Mouse (Mus musculus) thymus, postnatal 10 days (tissue): ENCODE results near the gene Cd5.
A peak's percentile ranks its signal among the peaks of the same experiment; 100 is the strongest.

Experiments
- DNase-seq, 2 experiments: peaks; one replicate each; pipeline ENCODE4 v3.0.0; 2021; ENCODE audit warnings: low spot score in 2 of 2

Gene Cd5

DNA sequence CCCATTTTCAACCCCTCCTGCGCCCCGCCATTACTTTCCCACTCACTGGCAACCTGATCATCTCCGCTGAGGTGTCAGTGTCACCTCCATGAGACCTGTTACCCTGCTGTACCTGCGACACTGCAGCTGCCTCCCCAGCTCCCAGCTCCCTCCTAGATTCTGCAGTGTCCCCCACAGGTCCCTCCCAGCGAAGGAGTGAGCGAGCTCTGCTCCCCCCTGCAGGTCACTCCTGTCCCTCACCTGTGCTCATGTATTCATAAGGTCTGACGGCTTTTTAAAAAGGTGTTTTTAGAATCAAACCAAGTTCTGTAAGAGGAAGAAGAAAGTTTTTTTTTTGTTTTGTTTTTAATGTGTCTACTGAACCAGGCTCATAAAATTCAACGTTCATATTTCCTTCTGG lies 36.7 kb downstream of the Cd5 start:
- DNase-seq: no peak

DNA sequence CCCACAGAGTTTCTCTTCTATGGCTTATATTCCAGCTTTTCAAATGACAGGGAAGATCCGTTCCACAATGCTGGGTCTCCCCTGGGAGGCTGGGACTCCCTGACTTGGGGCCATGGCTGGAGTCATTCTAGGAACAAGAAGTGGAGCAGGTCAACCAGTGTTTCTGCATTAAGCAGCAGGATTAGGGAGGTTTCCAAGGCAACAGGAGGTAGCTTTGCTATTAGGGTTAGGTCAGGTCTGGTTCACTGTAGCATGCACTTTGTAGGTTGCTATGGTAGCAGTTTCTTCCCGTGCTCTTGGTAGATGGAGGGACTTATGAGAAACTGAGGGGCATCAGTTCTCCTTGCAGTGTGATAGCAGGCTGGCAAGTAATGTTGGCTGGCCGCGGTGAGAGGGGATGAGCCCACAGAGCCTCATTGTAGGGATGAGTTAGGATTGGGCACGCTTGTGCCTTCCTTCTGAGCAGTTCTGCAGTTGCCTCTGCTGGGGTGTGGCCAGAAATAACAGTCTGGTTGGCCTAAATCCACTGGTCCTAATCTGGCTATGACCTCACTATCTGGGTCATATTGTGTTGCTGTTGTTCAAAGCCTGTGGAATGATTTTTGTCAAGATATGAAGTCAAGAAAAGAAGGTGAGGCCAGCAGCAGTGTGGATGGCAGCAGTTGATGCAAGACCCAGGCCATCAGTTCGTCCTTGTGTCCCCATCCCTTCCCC lies 37.6 kb downstream of the Cd5 start:
- DNase-seq: no peak

DNA sequence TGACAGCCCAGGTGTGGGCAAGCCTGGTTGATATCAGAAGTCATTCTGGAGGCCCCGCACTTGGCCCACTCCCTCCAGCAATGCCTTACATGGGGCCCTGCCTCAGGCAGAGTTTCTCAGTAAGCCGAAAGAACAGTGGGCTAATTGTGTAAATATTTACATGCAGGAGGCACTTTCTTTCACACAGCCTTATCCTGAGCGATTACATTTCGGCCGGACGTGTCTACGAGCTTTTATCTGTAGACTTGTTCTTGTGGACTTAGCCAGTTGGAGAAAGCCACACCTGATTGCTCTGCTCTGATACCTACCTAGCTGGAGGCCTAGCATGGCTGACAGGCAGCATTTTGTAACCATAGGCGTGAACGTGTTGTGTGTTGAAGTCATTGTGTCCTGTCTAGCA lies 39.0 kb downstream of the Cd5 start:
- no peak for DNase-seq

DNA sequence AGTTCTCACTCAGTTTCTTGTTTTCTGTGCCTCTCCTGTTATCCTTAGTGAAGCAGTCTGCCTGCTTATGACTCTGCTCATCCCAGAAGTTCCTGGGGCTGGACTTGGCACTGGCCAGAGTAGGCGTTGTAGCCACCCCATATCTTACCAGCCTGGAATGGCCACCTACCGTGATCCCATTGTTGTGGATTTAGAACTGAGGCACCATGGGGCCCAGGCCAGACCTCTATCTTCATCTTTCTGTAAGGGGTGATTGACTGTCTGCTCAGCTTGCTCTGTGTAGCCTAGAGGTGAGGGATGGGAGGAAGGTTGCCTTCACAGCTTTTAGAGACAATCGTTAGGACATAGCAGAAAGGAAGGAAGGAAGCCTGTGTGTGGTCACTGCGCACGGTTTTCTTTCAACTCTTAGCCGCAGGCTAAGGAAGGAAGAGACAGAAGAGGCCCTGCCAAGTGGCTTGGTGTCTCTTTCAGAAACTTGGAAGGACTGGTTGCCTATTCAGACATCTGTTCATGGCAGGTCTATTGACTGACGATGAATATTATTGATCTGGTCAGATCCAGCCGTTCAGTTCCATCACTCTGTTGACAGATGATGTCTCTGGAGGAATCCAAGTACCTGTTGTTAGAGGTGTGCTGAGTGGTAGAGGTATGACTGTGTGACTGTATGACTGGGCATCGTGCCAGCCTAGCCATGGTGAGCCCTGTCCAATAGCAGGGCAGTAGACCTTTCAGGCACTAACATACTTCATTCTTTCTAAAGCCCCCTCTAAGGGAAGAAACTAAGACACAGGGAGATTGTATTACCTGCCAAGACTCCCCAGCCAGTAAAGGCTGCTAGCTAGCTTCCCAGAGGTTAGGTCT lies 40.4 kb downstream of the Cd5 start:
- DNase-seq: no peak

DNA sequence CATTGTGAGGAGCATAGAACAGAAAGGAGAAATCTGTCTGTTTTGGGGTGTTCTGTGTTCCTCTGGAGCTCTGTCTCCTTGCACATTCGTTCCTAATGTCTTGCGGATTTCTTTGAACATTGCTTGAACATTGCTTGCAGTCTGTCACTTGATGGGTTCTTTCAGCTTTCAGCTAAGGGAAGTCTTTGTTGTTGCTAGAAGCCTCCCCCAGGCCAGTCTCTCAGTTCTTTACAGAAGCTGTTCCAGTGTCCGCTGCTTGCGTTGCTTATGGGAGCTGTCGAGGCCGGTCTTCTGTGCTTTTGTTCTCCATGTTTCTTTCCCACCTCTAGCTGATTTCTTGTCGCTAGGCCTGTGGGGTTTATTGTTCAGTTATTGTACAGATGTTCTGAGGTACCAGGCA lies 43.0 kb downstream of the Cd5 start:
- DNase-seq: no peak

DNA sequence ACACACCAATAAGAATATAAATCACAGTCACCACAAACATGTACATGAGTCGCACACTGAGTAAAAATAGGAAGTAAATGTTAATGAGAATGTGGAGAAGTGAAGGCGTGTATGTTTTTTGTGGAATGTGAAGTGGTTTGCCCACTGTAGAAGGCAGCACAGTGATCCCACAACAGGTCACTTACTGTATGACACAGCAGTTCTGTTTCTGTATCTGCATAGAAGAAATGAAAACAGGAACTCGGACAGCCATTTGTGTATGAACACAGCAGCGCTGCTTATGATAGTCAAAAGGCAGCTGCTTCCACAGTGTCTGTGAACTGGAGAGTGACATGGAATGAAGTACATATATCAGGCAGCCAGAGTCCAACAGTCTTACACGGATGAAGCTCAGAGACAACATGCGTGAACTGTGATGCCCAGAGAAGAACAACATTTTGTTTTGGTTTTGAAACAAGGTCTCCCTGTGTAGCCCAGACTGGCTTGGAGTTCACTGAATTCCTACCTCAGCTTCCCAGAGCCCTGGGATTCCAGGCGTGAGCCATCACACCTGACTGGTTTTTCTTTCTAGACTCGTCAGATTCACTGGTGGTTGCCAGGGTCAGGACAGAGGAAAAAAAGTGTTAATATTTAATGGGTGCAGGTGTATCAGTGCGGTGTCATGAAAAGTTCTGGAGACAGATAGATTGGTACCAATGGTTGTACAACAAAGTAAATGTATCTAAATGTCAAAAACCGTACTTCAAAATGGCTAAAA lies 44.7 kb downstream of the Cd5 start:
- no peak for DNase-seq

DNA sequence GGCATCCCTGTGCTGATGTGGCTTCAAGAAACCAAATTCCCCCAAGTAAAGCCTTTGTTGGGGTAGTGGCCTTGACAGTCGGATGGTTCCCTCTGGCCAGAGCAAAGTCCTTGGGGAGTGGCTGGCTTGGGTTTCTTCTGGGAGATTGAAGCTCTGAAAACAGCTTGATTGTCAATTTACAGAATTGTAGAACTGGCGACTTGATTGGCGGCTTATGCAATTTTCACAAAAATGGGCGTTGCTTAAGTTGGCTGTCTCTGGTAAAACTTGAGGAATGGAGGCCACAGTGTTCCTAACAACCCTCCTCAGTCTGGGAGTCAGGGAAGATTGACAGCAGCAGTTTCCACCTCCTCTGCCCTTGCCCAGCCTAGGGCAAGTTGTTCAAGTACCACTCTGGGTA lies 46.4 kb downstream of the Cd5 start:
- no peak for DNase-seq

DNA sequence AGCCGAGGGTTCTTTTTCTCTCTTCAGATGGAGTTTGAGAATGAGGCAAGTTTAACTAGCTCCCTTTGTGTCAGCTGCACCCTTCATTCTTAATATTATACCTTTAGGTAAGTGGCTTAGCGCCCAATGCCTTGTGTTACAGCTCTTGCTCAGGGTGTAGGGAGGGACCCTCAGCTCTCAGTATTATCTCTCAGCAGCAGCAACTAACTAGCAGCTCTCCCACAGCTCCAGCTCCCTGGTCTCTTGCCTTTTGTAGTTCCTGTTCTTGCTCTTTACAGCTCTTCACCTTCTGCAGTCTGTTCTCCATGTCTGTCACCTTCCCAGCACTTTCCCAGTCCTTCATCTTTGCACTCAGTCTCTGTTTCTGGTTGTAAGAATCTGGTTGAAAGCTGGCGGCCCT lies 47.1 kb downstream of the Cd5 start:
- no peak for DNase-seq

DNA sequence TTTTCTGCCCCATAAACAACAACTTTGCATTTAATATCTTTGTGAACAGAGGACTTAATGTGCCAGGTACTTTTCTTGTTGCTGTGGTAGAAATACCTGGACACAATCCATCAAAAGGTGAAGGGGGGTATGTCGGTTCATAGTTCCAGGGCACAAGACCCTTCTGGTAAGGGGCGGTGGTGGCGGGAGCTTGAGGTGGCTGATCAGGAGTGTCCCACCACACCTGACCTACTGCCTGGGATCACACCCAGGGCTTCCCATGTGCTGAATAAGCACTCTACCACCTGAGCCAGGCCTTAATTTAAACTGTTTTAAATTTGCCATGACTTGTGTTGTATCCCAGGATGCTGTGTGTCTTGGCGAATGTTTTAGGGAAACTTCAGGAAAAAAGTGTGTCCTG lies 47.7 kb downstream of the Cd5 start:
- no peak for DNase-seq

DNA sequence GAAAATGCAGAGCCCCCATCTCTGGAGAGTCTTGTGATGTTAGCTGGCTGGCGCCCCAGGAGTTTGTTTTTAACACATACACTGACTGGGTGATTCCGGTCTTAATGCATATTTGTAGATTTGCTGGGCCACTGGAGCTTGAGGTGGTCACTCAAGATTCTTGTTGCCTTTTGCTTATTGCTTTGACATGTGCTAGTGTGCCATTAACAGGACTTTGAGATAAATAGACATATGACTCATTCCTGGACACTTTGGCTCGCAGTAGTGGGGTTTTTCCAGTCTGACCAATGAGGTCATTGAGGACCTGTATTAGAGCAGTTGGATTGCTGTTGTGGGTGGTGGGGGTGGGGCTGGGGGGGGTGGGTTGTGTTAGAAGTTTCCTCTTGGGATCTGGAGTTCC lies 48.5 kb downstream of the Cd5 start:
- DNase-seq: no peak

DNA sequence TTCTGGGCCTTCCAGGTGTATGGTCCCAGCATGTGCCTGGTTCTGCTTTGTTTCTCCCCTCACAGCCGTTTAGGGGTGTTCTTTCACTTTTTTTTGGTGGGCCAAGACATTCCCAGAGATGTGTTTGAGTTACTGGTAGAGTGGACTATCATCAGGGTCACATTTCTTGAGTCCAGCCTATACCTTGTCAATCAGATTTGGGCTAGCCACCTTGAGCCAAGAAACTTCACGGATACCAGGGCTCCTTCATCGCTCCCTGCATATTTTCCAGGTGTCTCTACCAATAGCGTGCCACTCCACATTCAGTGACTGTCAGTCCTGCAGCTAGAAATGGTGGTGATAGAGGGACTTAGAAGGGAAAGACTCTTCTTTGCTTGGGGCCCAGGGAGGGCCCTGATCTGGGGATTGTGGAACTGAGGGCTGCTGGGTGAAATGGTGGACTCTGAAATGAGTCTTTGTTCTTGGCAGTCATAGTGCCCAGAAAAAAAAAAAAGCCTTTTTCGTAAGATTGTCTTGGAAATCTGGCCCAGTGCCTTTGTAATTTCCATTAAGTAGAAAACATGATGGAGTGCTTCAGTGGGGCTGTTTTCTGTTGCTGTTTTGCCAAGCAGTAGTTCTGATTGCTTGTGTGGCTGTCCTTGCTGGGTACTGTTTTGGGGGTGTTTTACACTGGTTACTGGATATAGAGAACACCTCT lies 49.2 kb downstream of the Cd5 start:
- DNase-seq: no peak

DNA sequence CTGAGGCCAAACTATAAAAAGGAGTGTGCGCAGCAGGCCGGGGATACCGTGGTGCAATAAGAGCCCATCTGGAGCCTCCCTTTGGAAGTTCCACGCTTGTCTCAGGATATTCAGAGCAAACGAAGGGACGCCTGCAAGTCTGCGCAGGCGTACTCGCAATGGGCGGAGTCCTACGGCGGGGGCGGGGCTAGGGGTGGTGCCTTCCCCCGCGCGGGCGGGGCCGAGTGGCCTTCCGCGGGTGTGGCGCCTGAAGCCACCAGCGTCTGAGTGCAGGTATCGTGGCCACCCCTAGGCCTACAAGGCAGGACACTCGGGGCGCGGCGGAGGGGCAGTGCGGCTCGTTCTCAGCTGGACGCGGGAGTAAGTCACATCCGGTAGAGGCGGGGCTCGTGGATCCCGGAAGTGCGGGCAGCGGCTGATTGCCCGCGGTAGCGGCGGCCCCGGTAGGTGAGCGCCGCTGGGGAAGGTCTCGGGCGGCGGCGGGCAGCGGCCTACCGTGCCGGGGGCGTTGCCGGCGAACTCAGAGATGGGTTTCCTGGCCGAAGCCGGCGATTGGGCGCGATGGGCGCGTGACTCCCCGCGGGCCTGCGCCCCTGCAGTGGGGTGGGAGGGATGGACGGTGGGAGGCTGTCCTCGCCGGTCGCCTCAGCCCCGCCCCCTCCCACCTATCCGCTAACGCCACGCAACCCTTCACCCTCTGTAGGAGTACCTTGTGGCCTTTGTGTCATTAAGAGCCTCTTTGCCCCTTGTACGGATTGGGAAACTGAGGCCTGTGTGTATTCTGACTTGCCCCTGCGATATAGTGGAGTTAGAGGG lies 50.1 kb downstream of the Cd5 start, which contains the start of gene Vps37c:
Vps37c (plus strand) TSS at position 199 of the 816 bp plus-strand sequence.
- DNase-seq: peak; percentile 84 to 94

DNA sequence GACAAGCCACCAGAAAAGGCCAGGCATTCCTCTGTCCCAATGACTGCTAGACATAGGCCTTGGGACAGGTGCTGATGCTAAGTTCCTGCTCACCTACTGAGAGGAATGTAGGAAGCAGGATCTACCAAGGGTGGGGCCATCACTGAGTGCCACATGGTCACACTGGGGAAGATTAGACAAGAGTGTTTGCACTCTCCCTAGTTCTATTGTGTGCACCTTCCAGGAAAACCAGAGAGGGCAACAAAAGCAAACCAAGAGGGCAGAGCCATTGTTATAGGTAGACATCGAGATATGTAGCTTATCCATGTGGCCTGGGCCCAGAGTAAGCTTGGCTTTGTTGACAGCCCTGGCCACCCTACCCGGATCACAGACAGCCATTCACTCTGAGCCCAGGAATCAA lies 53.1 kb downstream of the Cd5 start:
- no peak for DNase-seq

DNA sequence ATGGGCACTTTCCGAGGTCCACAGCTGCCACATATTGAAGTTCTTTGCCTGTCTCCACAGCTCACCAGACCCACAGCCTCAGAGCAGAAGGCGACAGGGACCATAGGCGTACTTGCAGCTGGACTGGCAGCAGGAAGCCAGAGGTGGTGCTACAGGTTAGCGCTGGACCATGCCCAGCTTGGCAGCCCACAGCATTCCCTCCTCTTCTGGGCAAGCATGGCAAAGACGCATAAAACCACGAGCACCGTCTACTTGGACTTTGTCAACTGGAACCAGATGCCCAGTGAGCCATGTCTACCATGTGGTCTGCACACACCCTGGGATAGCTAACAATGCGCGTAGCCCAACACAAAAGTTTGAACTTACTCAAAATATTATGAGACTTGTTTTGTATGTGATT lies 53.7 kb downstream of the Cd5 start:
- DNase-seq: no peak

DNA sequence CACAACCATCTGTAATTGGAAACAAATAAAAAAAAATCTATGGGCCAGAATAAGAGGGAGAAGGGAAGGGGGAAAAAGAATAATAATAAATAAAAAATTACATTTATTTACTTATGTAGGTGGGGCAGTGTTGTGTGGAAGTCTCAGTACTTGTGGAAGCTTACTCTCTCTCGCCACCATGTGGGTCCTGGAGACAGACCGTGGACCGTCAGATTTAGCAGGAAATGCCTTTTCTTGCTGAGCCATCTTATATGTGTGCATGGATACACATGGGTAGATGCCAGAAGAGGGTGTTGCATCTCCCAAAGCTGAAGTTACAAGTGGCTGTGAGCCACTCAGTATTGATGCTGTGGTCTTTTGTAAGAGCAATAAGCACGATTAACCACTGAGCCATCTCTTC lies 57.2 kb downstream of the Cd5 start:
- no peak for DNase-seq

DNA sequence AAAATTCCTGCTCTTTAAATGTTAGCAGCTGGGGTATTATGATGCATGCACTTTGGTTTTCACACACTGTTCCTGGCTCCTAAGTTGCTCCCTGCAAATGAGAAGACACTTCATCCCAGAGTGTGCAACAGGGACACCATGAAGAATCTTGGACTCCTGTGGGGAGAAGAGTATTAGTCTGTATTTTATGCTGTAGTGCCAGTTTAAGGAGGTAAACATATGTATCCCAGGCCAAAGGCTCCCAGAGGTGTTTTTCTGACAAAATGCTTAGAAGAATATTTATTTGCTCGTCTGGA lies 60.1 kb downstream of the Cd5 start:
- no peak for DNase-seq

DNA sequence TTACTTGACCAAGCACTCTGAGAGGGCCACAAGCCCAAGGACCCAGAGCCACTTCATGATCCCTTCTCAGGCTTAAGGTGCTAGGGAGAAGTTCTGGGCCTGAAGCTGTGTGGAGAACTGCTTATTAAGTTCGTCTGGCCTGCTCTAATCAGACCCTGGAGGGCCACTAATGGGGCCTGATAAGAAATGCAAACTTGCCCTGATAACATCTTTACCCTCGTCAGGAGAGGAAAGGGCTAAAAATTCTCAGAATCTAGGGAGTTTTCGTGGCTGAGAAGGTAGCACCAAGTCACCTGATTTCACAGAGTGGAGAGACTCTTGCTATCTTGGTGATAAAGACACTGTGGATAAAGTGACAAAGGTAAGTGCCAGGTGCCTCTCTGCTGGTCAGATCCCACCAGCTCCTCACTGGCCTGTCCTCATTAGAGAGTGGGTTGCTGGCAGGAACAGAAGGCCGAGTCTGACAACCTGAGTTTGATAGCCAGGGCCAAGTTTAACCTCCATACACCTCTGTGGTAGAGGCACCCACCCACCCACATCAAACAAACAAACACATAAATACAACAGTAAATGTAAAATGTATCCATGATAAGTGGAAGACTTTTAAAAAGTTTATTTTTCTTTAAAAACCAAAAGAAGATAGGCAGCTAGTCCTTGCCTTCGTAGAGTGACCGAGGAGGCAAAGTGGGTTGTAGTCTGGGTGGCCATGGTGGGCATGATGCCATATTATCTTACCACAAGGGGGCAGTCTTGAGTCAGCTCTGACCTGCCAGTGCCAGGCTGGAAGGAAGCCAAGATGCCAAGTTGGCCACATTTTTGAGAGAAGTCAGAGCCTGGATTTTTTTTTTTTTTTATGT lies 60.7 kb downstream of the Cd5 start, which contains the start of gene Pga5:
Pga5 (minus strand) TSS at position 157 of the 857 bp plus-strand sequence.
- DNase-seq: peak; percentile 35 to 86

DNA sequence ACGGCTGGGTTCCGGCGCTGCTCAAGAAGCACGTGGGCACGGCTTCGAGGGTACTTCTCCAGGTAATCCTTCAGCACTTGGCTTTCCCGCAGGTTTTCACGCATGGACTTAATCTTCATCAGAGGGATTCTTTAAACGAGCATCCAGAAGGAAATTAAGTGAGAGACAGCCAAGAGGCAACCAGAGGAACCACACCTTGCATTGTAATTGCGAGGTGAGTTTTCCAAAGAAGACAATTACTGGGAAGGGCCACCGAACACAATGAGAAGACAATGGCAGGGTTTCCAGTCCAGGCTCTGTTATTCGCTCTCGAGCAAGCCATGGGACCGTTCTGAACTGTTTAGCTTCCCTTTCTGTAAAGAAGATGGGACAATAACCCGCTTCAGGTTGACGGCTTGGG lies 62.1 kb downstream of the Cd5 start:
- DNase-seq: no peak

DNA sequence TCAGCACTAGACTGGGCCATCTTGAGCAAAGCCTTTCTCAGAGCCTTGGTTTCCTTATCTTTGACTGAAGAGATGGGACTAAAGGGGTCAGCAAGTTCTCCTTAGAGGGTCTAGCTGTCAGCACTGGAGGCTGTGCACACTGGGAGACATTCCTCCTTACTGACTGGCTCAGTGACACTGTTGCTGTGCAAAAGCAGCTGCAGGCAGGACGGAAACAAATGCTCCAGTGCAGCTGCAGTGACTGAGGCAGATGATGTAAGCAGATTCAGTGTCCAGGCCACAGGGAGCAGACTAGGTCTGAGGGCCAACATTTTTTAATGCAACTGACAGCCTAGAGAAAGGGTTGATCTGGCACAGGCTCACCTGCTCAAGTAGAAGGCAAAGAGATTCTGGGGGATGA lies 65.5 kb downstream of the Cd5 start:
- no peak for DNase-seq

DNA sequence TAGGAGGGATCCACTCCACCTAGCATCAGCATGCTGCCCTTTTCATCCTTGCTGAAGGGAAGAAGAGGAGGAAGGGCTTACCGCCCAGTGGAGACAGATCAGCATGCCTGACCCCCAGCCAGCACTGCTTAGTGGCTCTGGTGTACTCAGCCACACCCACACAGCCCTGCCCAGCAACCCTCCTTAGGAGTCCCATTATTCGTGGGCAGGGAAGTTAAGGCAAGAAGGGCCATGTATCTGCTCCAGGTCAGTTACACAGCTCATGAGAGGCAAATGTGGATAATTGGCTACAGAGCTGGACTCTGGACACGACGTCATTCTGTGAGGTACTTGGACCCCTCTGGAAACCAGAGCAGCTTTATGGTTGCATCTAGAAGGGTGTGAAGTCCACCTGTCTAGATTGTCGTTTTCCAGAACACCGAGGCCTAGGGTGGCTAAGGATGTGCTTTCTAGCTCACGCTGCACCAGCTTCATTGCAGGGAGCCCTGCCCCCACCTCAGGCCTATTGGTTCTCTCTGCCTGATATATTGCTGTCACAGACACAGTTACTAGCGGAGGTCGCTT lies 66.9 kb downstream of the Cd5 start:
- no peak for DNase-seq
